Mouse (Mus musculus) liver, adult 2 months (tissue): Measurements from ENCODE around the gene Hamp. TPM values are rescaled to one million over a fixed set of nuclear protein-coding genes. Genes with fewer than 3 reads are reported as not detected.

Experiments
- DNase-seq: peaks from one replicate; pipeline ENCODE4 v3.0.0-alpha.2; 2011; ENCODE audit warnings: low read depth, low spot score; ENCODE audit errors: extremely low read depth
- H3K27ac ChIP-seq: fragments of 200-500 bp; replicated peaks from 2 replicates; pipeline ENCODE4 v1.5.1; 2012; ENCODE audit warnings: low read depth, mild to moderate bottlenecking, control low read depth, inconsistent platforms, low read length; ENCODE audit not compliant: insufficient read depth
- H3K27me3 ChIP-seq: fragments of 200-500 bp; 2 replicates; pipeline ENCODE4 v1.6.1; 2012; ENCODE audit warnings: mild to moderate bottlenecking, moderate library complexity, low read length, inconsistent platforms; ENCODE audit not compliant: control insufficient read depth, insufficient read depth
- H3K36me3 ChIP-seq: fragments of 200-500 bp; 2 replicates; pipeline ENCODE4 v1.6.1; 2012; ENCODE audit warnings: low read length, inconsistent platforms; ENCODE audit not compliant: control insufficient read depth, insufficient read depth
- H3K4me1 ChIP-seq: fragments of 200-500 bp; 2 replicates; pipeline ENCODE4 v1.6.1; 2011; ENCODE audit warnings: low read length; ENCODE audit not compliant: control insufficient read depth, insufficient read depth
- H3K4me3 ChIP-seq: fragments of 200-500 bp; 2 replicates; pipeline ENCODE4 v1.5.1; 2011; ENCODE audit warnings: low read depth, mild to moderate bottlenecking, control low read depth, low read length, moderate library complexity; ENCODE audit not compliant: insufficient read depth
- H3K79me2 ChIP-seq: fragments of 200-500 bp; 2 replicates; pipeline ENCODE4 v1.6.1; 2012; ENCODE audit warnings: inconsistent platforms, mild to moderate bottlenecking, low read length, moderate library complexity; ENCODE audit not compliant: control insufficient read depth, insufficient read depth
- H3K9ac ChIP-seq: fragments of 200-500 bp; 2 replicates; pipeline ENCODE4 v1.6.1; 2012; ENCODE audit warnings: low read depth, mild to moderate bottlenecking, control low read depth, inconsistent platforms, low read length
- CTCF ChIP-seq: fragments of 200-500 bp; IDR thresholded peaks from 2 replicates; pipeline ENCODE4 v1.5.1; 2011; ENCODE audit warnings: low read depth, low read length, control low read depth
- POLR2A ChIP-seq: fragments of 200-500 bp; IDR thresholded peaks from 2 replicates; pipeline ENCODE4 v1.6.1; 2011; ENCODE audit warnings: low read length, control low read depth; ENCODE audit not compliant: insufficient read depth; ENCODE audit errors: extremely low read depth
- WGBS: fragments of 180-500 bp; shearing (Covaris S2); methylation state at CpG from one replicate; pipeline ENCODE4 v1.1.7; 2018; 5-methylcytosine and 5-hydroxymethylcytosine counted together
- polyA plus RNA-seq: library from polyadenylated mRNA; depleted of rRNA; stranded (reverse); fragments of >200 nt; gene quantifications from 2 replicates; pipeline ENCODE4 v1.2.3, GENCODE M21; 2012
- total RNA-seq: library from RNA; depleted of rRNA; stranded (reverse); fragments of >200 nt; gene quantifications from 2 replicates; pipeline ENCODE4 v1.2.3, GENCODE M21; 2014

The Hamp gene
- total and polyA plus RNA-seq, 2 experiments = 1,191 to 12,671 TPM

- H3K4me1 ChIP-seq = peaks cover 54% of the 10 kb centered on the region
- peaks cover 22% of the 10 kb centered on the region for H3K79me2 ChIP-seq
- peak; percentile 85 for DNase-seq
- H3K4me3 ChIP-seq = no peak overlapping the region
- peak overlapping the region; percentile 35; the same call in 1 of the 2 replicates for H3K9ac ChIP-seq
- 22% methylated on average over 8 of the region's 8 CpGs for WGBS
- H3K27me3 ChIP-seq = no peaks in the 10 kb centered on the region
- peak overlapping the region; percentile 42 for H3K27ac ChIP-seq
- peaks cover 9% of the 10 kb centered on the region; the same call in 1 of the 2 replicates for H3K36me3 ChIP-seq
- no peak for TF ChIP-seq CTCF
- TF ChIP-seq POLR2A = no peak
Observed at GRCm38 (mm10) chr7:30968611-30969010, 24.8 kb upstream of the Hamp start.

GRCm38 (mm10) chr7:30966657-30967056 lies 22.8 kb upstream of the Hamp start:
- no peak for DNase-seq
- no peak overlapping the region for H3K9ac ChIP-seq
- peaks cover 13% of the 10 kb centered on the region for H3K36me3 ChIP-seq
- peak overlapping the region; percentile 95 for H3K27ac ChIP-seq
- no peak overlapping the region for H3K4me3 ChIP-seq
- WGBS = 66% methylated on average over 3 of the region's 3 CpGs
- peaks cover 50% of the 10 kb centered on the region for H3K4me1 ChIP-seq
- no peaks in the 10 kb centered on the region for H3K27me3 ChIP-seq
- peaks cover 8% of the 10 kb centered on the region for H3K79me2 ChIP-seq
- TF ChIP-seq CTCF (no peak), POLR2A (no peak)

GRCm38 (mm10) chr7:30965677-30966076 lies 21.8 kb upstream of the Hamp start:
- H3K36me3 ChIP-seq = peaks cover 19% of the 10 kb centered on the region
- peak; percentile 74 for DNase-seq
- peak overlapping the region; percentile 76 for H3K9ac ChIP-seq
- 35% methylated on average over 14 of the region's 14 CpGs for WGBS
- H3K4me1 ChIP-seq = peaks cover 45% of the 10 kb centered on the region
- H3K79me2 ChIP-seq = peaks cover 7% of the 10 kb centered on the region; the same call in 1 of the 2 replicates
- H3K27ac ChIP-seq = peak overlapping the region; percentile 95
- no peaks in the 10 kb centered on the region for H3K27me3 ChIP-seq
- TF ChIP-seq CTCF (no peak), POLR2A (0 out of 2 replicates have a peak, but pooled peaks have one; percentile 2)
- H3K4me3 ChIP-seq = peak overlapping the region; percentile 1; the same call in 1 of the 2 replicates

GRCm38 (mm10) chr7:30964366-30964765 lies 20.5 kb upstream of the Hamp start:
- peaks cover 7% of the 10 kb centered on the region; the same call in 1 of the 2 replicates for H3K79me2 ChIP-seq
- peak; percentile 95 for DNase-seq
- WGBS = 18% methylated on average over 7 of the region's 7 CpGs
- peaks cover 43% of the 10 kb centered on the region for H3K4me1 ChIP-seq
- H3K27me3 ChIP-seq = no peaks in the 10 kb centered on the region
- peak overlapping the region; percentile 95 for H3K27ac ChIP-seq
- peak overlapping the region; percentile 68 for H3K9ac ChIP-seq
- H3K4me3 ChIP-seq = no peak overlapping the region
- no peak for TF ChIP-seq POLR2A
- TF ChIP-seq CTCF = no peak
- H3K36me3 ChIP-seq = peaks cover 16% of the 10 kb centered on the region

GRCm38 (mm10) chr7:30962862-30963261 lies 19.0 kb upstream of the Hamp start:
- no peaks in the 10 kb centered on the region for H3K27me3 ChIP-seq
- H3K4me3 ChIP-seq = no peak overlapping the region
- no peak for DNase-seq
- H3K79me2 ChIP-seq = peaks cover 3% of the 10 kb centered on the region; the same call in 1 of the 2 replicates
- peaks cover 47% of the 10 kb centered on the region for H3K4me1 ChIP-seq
- H3K9ac ChIP-seq = no peak overlapping the region
- H3K36me3 ChIP-seq = peaks cover 14% of the 10 kb centered on the region
- 85% methylated on average over 5 of the region's 5 CpGs for WGBS
- 0 out of 2 replicates have a peak overlapping the region, but pooled peaks have one; percentile 24 for H3K27ac ChIP-seq
- TF ChIP-seq POLR2A = no peak
- no peak for TF ChIP-seq CTCF

- WGBS = 48% methylated on average over 6 of the region's 6 CpGs
- H3K27me3 ChIP-seq = no peaks in the 10 kb centered on the region
Observed at GRCm38 (mm10) chr7:30959786-30960349, 16.0 kb upstream of the Hamp start.

More at GRCm38 (mm10) chr7:30959786-30960349, 16.0 kb upstream of the Hamp start:
- no peak for TF ChIP-seq CTCF
- no peak for TF ChIP-seq POLR2A
- peak overlapping the region; percentile 53 for H3K27ac ChIP-seq
- H3K36me3 ChIP-seq = peaks cover 14% of the 10 kb centered on the region
- no peak overlapping the region for H3K4me3 ChIP-seq
- DNase-seq = no peak
- no peak overlapping the region; the same call in 1 of the 2 replicates for H3K9ac ChIP-seq
- H3K79me2 ChIP-seq = 0 out of 2 replicates have a peak, but pooled peaks cover 6% of the 10 kb centered on the region
- H3K4me1 ChIP-seq = peaks cover 30% of the 10 kb centered on the region
